In genomic region chr12:98544545-98545250, GRCm38 (mm10) we compare ENCODE assay signal across 30 mouse cellular contexts. TPM values are rescaled to one million over a fixed set of nuclear protein-coding genes. Genes with fewer than 3 reads are reported as not detected.
DNase-seq lines count a peak whose midpoint lies in the region; ATAC-seq lines count a peak whose summit lies in the region.
"Had no signal": no experiment of that assay in that cellular context is flagged by ENCODE, and none has a peak within 500 bp of the region (broad histone marks: within the 10 kb centered on the region; RNA-seq: fewer than 3 reads in every experiment).

No protein-coding gene starts in this region.

- H3K4me2 ChIP-seq in forebrain, embryonic 13.5 days: no peak overlapping the region
- no peak overlapping the region for H3K4me2 ChIP-seq in forebrain, embryonic 12.5 days
- H3K4me2 ChIP-seq: heart, embryonic 13.5 days; limb, embryonic 15.5 days; liver, embryonic 13.5 days; midbrain, embryonic 13.5 days; neural tube, embryonic 13.5 days; stomach, embryonic 15.5 days had no signal

- H3K36me3 ChIP-seq in forebrain, embryonic 13.5 days (ENCODE audit: poor library complexity, severe bottlenecking): 0 out of 2 replicates have a peak, but pooled peaks cover 17% of the 10 kb centered on the region
- peaks cover 10% of the 10 kb centered on the region for H3K36me3 ChIP-seq in forebrain, embryonic 12.5 days (replicated peaks)
- H3K36me3 ChIP-seq: G1E; heart, embryonic 13.5 days; limb, embryonic 10.5 days; limb, embryonic 15.5 days; liver, embryonic 13.5 days; neural tube, embryonic 13.5 days; stomach, embryonic 15.5 days had no signal

- no peak overlapping the region for H3K4me3 ChIP-seq in forebrain, embryonic 13.5 days
- H3K4me3 ChIP-seq in forebrain, embryonic 12.5 days (replicated peaks): no peak overlapping the region
- H3K4me3 ChIP-seq: heart, embryonic 13.5 days; hindbrain, embryonic 10.5 days; limb, embryonic 10.5 days; limb, embryonic 15.5 days; liver, embryonic 13.5 days; midbrain, embryonic 13.5 days; neural tube, embryonic 13.5 days; stomach, embryonic 15.5 days had no signal

- DNase-seq in heart, adult 11 months: peak; percentile 45
- DNase-seq in heart, postnatal 25 days (ENCODE audit: low spot score): no peak
- DNase-seq in layer of hippocampus, adult 9-11 months: peak; percentile 51
- DNase-seq in layer of hippocampus, postnatal 10 days (ENCODE audit: low spot score in 2 of 2): no peak
- peak; percentile 48 for DNase-seq in telencephalon, adult 2 months (ENCODE audit: low read depth, low spot score)
- no peak for DNase-seq in urinary bladder, adult 2 months (ENCODE audit: low spot score)
- DNase-seq: adrenal gland, adult 8-10 months; gastrocnemius, postnatal 25 days; heart, adult 18-20 months; heart, postnatal 10 days; kidney, adult 9 months; kidney, postnatal 10 days; liver, embryonic 13.5 days; lung, adult 18-20 months; lung, postnatal 4 days; thymus, postnatal 14 days had no signal

- 86% methylated on average over 9 of the region's 9 CpGs for whole genome bisulfite sequencing in forebrain, embryonic 13.5 days
- WGBS in forebrain, embryonic 12.5 days: 88% methylated on average over 9 of the region's 9 CpGs

- peak overlapping the region; percentile 35; the same call in 1 of the 2 replicates for H3K27ac ChIP-seq in forebrain, embryonic 13.5 days
- no peak overlapping the region for H3K27ac ChIP-seq in forebrain, embryonic 12.5 days
- H3K27ac ChIP-seq: heart, embryonic 13.5 days; hindbrain, embryonic 10.5 days; limb, embryonic 10.5 days; limb, embryonic 15.5 days; liver, embryonic 13.5 days; midbrain, embryonic 13.5 days; neural tube, embryonic 13.5 days; stomach, embryonic 15.5 days had no signal

- H3K9ac ChIP-seq in forebrain, embryonic 13.5 days: no peak overlapping the region
- no peak overlapping the region for H3K9ac ChIP-seq in forebrain, embryonic 12.5 days
- H3K9ac ChIP-seq: heart, embryonic 13.5 days; limb, embryonic 15.5 days; liver, embryonic 13.5 days; midbrain, embryonic 13.5 days; neural tube, embryonic 13.5 days; stomach, embryonic 15.5 days had no signal

- no peaks in the 10 kb centered on the region for H3K27me3 ChIP-seq in forebrain, embryonic 13.5 days
- no peaks in the 10 kb centered on the region for H3K27me3 ChIP-seq in forebrain, embryonic 12.5 days
- H3K27me3 ChIP-seq: heart, embryonic 13.5 days; limb, embryonic 15.5 days; liver, embryonic 13.5 days; midbrain, embryonic 13.5 days; neural tube, embryonic 13.5 days; stomach, embryonic 15.5 days had no signal

- intact Hi-C loops in heart, postnatal 25 days (cut with DNase I): no loop called here

- no peaks in the 10 kb centered on the region for H3K9me3 ChIP-seq in forebrain, embryonic 13.5 days (replicated peaks)
- no peaks in the 10 kb centered on the region for H3K9me3 ChIP-seq in forebrain, embryonic 12.5 days
- H3K9me3 ChIP-seq: heart, embryonic 13.5 days; hindbrain, embryonic 10.5 days; limb, embryonic 10.5 days; limb, embryonic 15.5 days; liver, embryonic 13.5 days; midbrain, embryonic 13.5 days; neural tube, embryonic 13.5 days; stomach, embryonic 15.5 days had no signal

- no peak for ATAC-seq in forebrain, embryonic 13.5 days
- ATAC-seq in forebrain, embryonic 12.5 days (ENCODE audit: low FRiP score): no peak
- ATAC-seq: intestine, postnatal 0 days; lung, postnatal 0 days had no signal

- peaks cover 18% of the 10 kb centered on the region; the same call in 1 of the 2 replicates for H3K4me1 ChIP-seq in forebrain, embryonic 13.5 days
- peaks cover 3% of the 10 kb centered on the region; the same call in 1 of the 2 replicates for H3K4me1 ChIP-seq in forebrain, embryonic 12.5 days
- H3K4me1 ChIP-seq: heart, embryonic 13.5 days; hindbrain, embryonic 10.5 days; limb, embryonic 10.5 days; limb, embryonic 15.5 days; liver, embryonic 13.5 days; stomach, embryonic 15.5 days had no signal

RNA-seq across cellular contexts. Expression of gene Kcnk10, which starts 33.4 kb away (rescaled TPM):
- 49.1 and 50.9 TPM in 2 replicates for polyA plus RNA-seq in forebrain, embryonic 13.5 days (2015; fragmentation: Nextera tagmentation; extraction: Ambion mirVana)
- 47.6 and 53.8 TPM in 2 replicates for polyA plus RNA-seq in forebrain, embryonic 12.5 days (2016; fragmentation: Nextera tagmentation; extraction: Ambion mirVana)
- not detected for total RNA-seq in heart, postnatal 25 days (2021)
- total RNA-seq in layer of hippocampus, postnatal 10 days (2021): 10 to 100 TPM; 49.7 to 49.9 TPM
- 0.03 and 0.04 TPM in 2 replicates for polyA plus RNA-seq in urinary bladder, adult 2 months (2012; rRNA removed)
- total RNA-seq: gastrocnemius, postnatal 25 days; megakaryocyte-erythroid progenitor cell, adult 5-6 weeks had no signal
- polyA plus RNA-seq: C2C12; G1E; liver, embryonic 13.5 days had no signal

Comparison
In these comparisons a context has a peak if more than half of its experiments do, and no peak if none do; other contexts are left out.
1. DNase-seq: peak in heart, adult 11 months (single experiment), layer of hippocampus, adult 9-11 months (single experiment) and telencephalon, adult 2 months (single experiment); none in heart, postnatal 25 days (single experiment), layer of hippocampus, postnatal 10 days (0 of 2) and urinary bladder, adult 2 months (single experiment).
2. RNA of gene Kcnk10, which starts 33.4 kb away (polyA plus RNA-seq): 49.1 to 50.9 TPM in forebrain, embryonic 13.5 days and 47.6 to 53.8 TPM in forebrain, embryonic 12.5 days; 0.03 to 0.04 TPM in urinary bladder, adult 2 months; every median in the first group is over 10 times any median in the second.